Mouse (Mus musculus) forebrain, embryonic 16.5 days (tissue): ENCODE measurements around the gene Wdfy3. TPM values are rescaled to one million over a fixed set of nuclear protein-coding genes. Genes with fewer than 3 reads are reported as not detected.

Source experiments
- ATAC-seq: fragments of 200-750 bp; cut with Nextera tagmentation; 2 replicates; pipeline ENCODE4 v1.8.0; 2017; ENCODE audit warnings: mild to moderate bottlenecking, moderate library complexity
- H3K27ac ChIP-seq: fragments of 300-500 bp; sonication (generic); 2 replicates; pipeline ENCODE4 v1.5.1; 2014; ENCODE audit warnings: low read length, control low read depth
- H3K27me3 ChIP-seq: fragments of 300-500 bp; sonication (generic); replicated peaks from 2 replicates; pipeline ENCODE4 v1.6.1; 2014; ENCODE audit warnings: low read length; ENCODE audit not compliant: control insufficient read depth, insufficient read depth
- H3K36me3 ChIP-seq: fragments of 300-500 bp; sonication (generic); 2 replicates; pipeline ENCODE4 v1.6.1; 2014; ENCODE audit not compliant: control insufficient read depth, insufficient read depth
- H3K4me1 ChIP-seq: fragments of 300-500 bp; sonication (generic); replicated peaks from 2 replicates; pipeline ENCODE4 v1.6.1; 2014; ENCODE audit warnings: low read length; ENCODE audit not compliant: control insufficient read depth, insufficient read depth
- H3K4me2 ChIP-seq: fragments of 300-500 bp; sonication (generic); 2 replicates; pipeline ENCODE4 v1.6.1; 2014; ENCODE audit warnings: mild to moderate bottlenecking, low read length, control low read depth
- H3K4me3 ChIP-seq: fragments of 300-500 bp; sonication (generic); replicated peaks from 2 replicates; pipeline ENCODE4 v1.5.1; 2014; ENCODE audit warnings: mild to moderate bottlenecking, low read length, control low read depth
- H3K9ac ChIP-seq: fragments of 300-500 bp; sonication (generic); replicated peaks from 2 replicates; pipeline ENCODE4 v1.6.1; 2014; ENCODE audit warnings: low read depth, low read length, control low read depth
- H3K9me3 ChIP-seq: fragments of 300-500 bp; sonication (generic); 2 replicates; pipeline ENCODE4 v1.6.1; 2016; ENCODE audit warnings: low read length; ENCODE audit not compliant: control insufficient read depth
- WGBS: fragments of 180-500 bp; shearing (Covaris S2); extraction: QIAGEN DNeasy Blood & Tissue Kit; methylation state at CpG from one replicate; pipeline ENCODE4 v1.1.7; 2014; 5-methylcytosine and 5-hydroxymethylcytosine counted together
- polyA plus RNA-seq: library from polyadenylated mRNA; unstranded; fragments of >200 nt; fragmentation: Nextera tagmentation; extraction: Ambion mirVana; gene quantifications from 2 replicates; pipeline ENCODE4 v1.2.1, GENCODE M21; 2015

Gene Wdfy3
- polyA plus RNA-seq, 1 experiment from 2014 or later, result 28.0 TPM

DNA sequence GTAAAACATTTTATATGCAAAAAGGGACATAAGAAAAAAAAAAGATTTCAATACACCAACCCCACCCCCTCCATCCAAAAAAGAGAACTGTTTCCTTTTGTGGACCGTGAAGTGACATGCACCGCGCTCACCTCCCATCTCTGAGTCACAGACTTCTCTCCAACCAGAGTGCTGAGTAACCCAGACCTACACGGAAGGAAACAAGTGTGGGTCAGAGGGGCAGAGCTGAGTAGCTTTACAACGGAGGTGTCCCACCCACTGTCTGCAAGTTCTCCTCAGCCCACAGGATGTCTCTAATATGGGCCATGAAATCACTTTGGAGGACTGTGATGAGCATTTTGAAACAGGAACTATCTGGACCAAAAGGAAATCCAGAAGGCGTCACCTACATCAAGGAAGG lies 205.8 kb downstream of the Wdfy3 start:
- Histone ChIP-seq H3K4me1 (no peaks in the 10 kb centered on the region), H3K27me3 (no peaks in the 10 kb centered on the region), H3K9ac (no peak overlapping the region), H3K4me2 (no peak overlapping the region), H3K9me3 (no peaks in the 10 kb centered on the region), H3K27ac (no peak overlapping the region), H3K4me3 (no peak overlapping the region), H3K36me3 (peaks cover 44% of the 10 kb centered on the region)
- no peak for ATAC-seq
- 91% methylated on average over 6 of the region's 6 CpGs for WGBS

DNA sequence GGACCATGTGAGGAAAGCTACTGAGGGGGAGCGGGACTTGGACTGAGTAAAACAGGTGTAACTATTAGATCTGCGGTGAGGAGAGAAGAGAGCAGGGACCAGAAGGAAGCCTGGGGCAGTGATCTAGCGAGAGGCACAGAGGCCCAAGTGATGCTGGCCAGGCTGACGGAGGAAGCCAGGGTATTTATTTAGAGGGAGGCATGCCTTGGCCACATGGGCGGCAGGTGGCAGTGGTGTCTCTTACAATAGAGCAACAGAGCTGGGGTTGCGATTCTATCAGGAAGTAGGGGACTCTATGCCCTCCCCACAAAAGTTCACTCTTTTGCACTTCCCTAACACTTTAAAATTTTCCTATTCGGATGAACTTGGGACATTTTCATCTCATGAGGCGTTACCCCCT lies 207.1 kb downstream of the Wdfy3 start:
- no peaks in the 10 kb centered on the region for H3K4me1 ChIP-seq
- no peaks in the 10 kb centered on the region for H3K9me3 ChIP-seq
- H3K4me3 ChIP-seq, result no peak overlapping the region
- no peak overlapping the region for H3K4me2 ChIP-seq
- peaks cover 40% of the 10 kb centered on the region for H3K36me3 ChIP-seq
- no peak overlapping the region for H3K9ac ChIP-seq
- WGBS, result 90% methylated on average over 8 of the region's 8 CpGs
- no peaks in the 10 kb centered on the region for H3K27me3 ChIP-seq
- no peak overlapping the region for H3K27ac ChIP-seq
- no peak for ATAC-seq

DNA sequence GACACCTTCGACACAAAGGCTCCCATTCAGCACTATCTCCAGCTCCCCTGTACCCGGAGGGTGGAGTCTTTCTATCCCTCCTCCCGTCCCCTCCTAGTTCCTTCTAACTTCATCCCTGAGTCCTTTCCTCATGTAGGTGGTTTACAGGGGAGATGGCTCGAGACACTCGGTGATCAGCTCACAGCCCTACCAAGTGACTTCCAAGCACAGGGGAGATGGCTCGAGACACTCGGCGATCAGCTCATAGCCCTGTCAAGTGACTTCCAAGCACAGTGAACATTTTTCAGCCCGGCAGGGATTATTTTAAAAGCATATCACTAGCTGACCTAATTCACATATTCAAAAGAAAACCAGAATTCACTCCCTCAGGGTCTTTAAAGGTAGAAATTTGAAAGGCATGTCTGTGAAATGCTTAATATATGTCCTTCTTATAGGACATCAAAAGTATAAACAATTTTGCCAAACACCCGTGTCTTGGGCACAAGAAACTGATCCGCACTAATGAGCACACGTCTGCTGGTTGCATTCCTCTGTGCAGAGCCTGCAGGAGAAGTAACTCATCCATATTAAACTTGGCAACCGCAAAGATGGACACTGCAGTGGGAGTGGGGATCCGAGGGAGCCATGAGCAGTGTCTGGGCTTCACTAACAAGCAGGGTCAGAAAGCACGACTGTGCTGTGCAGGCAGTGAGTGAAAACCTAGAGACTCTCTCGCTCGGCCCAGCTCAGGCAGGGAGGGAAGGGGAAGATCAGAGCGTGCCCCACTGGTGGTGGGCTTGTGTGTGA lies 207.7 kb downstream of the Wdfy3 start:
- Histone ChIP-seq H3K27ac (no peak overlapping the region), H3K36me3 (peaks cover 43% of the 10 kb centered on the region), H3K9me3 (no peaks in the 10 kb centered on the region), H3K9ac (no peak overlapping the region), H3K27me3 (no peaks in the 10 kb centered on the region), H3K4me3 (no peak overlapping the region), H3K4me1 (no peaks in the 10 kb centered on the region), H3K4me2 (no peak overlapping the region)
- 87% methylated on average over 18 of the region's 18 CpGs for WGBS
- 0 out of 2 replicates have a peak, but pooled peaks have one; percentile 31 for ATAC-seq

DNA sequence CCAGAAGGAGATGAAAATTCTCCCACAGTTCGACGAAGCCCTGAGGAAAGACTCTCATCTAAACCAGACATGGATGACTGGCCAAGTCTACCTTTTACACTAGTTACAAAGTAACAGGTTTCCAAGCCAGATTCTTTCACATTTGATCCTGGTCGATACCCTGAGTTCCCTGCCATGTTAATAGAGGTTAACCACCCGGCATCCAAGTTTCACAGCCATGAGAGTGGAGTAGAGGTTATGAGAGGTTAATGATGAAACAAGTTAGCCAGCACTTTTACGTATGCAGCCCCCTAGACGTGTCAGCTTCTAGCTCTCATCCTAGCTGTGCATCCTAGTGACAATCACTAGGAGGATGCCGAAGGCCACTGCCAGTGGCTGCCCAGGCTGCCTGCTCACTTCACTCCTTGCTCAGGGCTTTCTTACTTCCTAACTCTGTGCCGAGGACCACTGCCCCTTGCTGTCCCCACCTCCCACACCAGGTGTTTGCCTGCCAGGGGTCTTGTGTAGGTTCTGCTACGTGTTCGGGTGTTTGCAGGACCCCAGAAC lies 210.8 kb downstream of the Wdfy3 start:
- no peaks in the 10 kb centered on the region for H3K9me3 ChIP-seq
- 92% methylated on average over 10 of the region's 10 CpGs for WGBS
- H3K4me2 ChIP-seq, result no peak overlapping the region
- H3K36me3 ChIP-seq, result peaks cover 54% of the 10 kb centered on the region
- no peaks in the 10 kb centered on the region for H3K27me3 ChIP-seq
- H3K27ac ChIP-seq, result no peak overlapping the region
- H3K4me1 ChIP-seq, result no peaks in the 10 kb centered on the region
- no peak for ATAC-seq
- no peak overlapping the region for H3K4me3 ChIP-seq
- no peak overlapping the region for H3K9ac ChIP-seq

DNA sequence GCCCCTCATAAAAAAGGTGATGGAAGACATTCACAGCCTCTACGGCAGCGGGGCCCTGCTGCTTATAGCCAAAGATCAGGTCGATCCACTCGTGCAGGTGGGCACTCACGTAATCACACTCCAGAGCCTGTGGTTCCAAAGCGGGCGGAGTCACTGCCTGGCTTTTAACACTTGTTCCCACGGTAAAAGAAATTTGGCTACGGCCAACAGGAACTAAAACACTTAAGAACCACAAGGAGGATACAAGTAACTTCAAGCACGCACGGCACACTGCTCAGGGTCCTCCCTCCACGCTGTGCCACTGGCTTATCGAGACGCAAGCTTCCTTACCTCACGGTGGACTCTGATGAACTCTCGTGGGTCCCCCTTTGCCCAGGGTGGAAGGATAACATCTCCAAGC lies 214.2 kb downstream of the Wdfy3 start:
- 96% methylated on average over 16 of the region's 16 CpGs for WGBS
- no peak overlapping the region for H3K9ac ChIP-seq
- H3K9me3 ChIP-seq, result no peaks in the 10 kb centered on the region
- no peaks in the 10 kb centered on the region for H3K4me1 ChIP-seq
- peaks cover 41% of the 10 kb centered on the region for H3K36me3 ChIP-seq
- no peak overlapping the region for H3K4me2 ChIP-seq
- no peaks in the 10 kb centered on the region for H3K27me3 ChIP-seq
- no peak overlapping the region for H3K27ac ChIP-seq
- H3K4me3 ChIP-seq, result no peak overlapping the region
- no peak for ATAC-seq

DNA sequence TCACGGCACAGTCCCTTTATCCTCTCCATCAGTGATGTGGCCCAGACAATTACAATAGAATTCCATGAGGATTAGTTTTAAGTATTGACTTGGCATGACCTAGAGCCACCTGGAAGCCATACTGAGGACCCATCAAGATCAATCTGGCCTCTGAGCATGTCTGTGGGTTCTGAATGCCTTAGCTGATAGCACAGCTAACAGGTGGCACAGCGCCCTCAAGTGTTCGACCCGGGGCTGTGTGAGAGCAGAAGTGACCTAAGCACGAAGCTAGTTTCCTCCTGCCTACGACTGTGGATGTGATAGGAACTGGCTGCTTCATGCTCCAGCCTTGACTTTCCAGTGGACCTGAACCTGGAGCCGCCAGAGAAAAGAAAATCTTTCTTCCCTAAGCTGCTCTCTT lies 215.1 kb downstream of the Wdfy3 start:
- H3K27ac ChIP-seq, result no peak overlapping the region
- no peak overlapping the region for H3K9ac ChIP-seq
- H3K4me2 ChIP-seq, result no peak overlapping the region
- no peaks in the 10 kb centered on the region for H3K4me1 ChIP-seq
- H3K36me3 ChIP-seq, result peaks cover 45% of the 10 kb centered on the region
- H3K27me3 ChIP-seq, result no peaks in the 10 kb centered on the region
- H3K4me3 ChIP-seq, result no peak overlapping the region
- H3K9me3 ChIP-seq, result no peaks in the 10 kb centered on the region
- 86% methylated on average over 7 of the region's 7 CpGs for WGBS
- ATAC-seq, result no peak

DNA sequence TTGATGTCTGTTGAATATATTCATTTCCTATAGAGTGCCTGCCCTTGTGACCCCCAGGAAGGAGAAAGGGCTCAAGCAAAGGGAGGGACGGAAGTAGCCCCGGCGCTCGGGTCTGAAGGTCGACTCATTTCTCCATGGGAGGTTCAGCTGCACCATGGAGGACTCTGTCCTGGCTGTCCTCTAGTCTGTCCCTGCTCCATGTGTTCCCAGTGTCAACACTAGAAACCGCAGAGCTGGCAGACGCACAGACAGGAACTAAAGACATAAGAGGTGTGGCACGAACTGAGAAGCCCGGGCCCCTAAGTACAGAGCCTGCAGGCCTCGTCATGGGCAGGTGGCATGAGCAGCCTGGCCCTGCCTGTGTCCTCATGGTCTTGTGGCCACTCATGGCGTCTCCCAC lies 215.6 kb downstream of the Wdfy3 start:
- WGBS, result 95% methylated on average over 11 of the region's 11 CpGs
- no peak for ATAC-seq
- H3K9ac ChIP-seq, result no peak overlapping the region

DNA sequence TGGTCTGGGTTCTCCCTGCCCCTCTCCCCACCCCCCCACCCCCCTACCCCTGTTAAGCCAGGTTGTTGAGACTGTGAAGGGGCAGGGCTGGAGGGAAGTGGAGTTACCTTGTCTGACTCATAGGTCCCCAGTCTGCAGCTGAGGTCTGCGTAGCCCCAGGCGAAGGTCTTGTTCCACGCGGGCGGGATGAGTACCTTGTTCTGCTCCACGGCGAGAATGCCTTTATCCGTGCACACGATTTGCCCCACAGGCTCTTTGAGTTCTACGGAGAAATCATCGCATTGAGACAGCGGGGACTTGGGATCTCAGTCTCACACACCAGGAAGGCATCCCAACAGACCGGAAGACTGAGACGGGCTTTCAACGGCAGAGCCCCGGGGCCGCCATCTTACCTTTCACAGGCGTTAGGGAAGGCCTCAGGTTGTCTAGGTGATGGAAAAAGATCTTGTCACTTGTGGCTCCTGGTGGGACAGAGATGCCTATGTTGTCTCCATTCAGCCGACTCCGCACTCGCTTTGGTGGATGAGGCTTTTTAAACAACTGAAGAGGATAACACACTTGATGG lies 217.5 kb downstream of the Wdfy3 start:
- Histone ChIP-seq H3K27me3 (no peaks in the 10 kb centered on the region), H3K9ac (no peak overlapping the region), H3K4me3 (no peak overlapping the region), H3K4me1 (no peaks in the 10 kb centered on the region), H3K9me3 (no peaks in the 10 kb centered on the region), H3K4me2 (no peak overlapping the region), H3K36me3 (peaks cover 38% of the 10 kb centered on the region), H3K27ac (no peak overlapping the region)
- 96% methylated on average over 21 of the region's 21 CpGs for WGBS
- no peak for ATAC-seq

More for the DNA sequence above, 215.6 kb downstream of the Wdfy3 start:
- no peaks in the 10 kb centered on the region for H3K4me1 ChIP-seq
- no peaks in the 10 kb centered on the region for H3K27me3 ChIP-seq
- H3K36me3 ChIP-seq, result peaks cover 43% of the 10 kb centered on the region
- no peak overlapping the region for H3K4me2 ChIP-seq
- no peaks in the 10 kb centered on the region for H3K9me3 ChIP-seq
- H3K27ac ChIP-seq, result no peak overlapping the region
- H3K4me3 ChIP-seq, result no peak overlapping the region

DNA sequence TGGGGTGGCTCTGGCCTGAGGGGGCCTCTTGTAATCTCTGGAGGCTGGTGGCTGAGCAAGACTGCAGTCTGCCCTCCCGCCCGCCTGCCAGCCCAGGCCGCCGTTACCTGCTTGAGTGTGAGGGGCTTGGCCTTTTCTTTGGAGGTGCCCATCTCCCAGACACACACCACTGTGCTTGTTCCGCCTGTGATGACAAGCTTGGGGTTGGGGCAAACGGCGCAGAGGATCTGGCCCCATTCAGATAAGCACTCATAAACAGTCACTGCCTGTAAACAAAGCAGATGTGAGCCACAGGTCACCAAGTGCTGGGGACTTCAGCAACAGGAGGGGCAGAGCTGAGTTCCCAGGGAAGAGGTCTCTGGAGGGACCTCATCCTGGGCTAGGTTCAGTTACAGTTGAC lies 218.6 kb downstream of the Wdfy3 start:
- WGBS, result 97% methylated on average over 7 of the region's 7 CpGs
- H3K9ac ChIP-seq, result no peak overlapping the region

More for the DNA sequence above, 218.6 kb downstream of the Wdfy3 start:
- Histone ChIP-seq H3K4me1 (no peaks in the 10 kb centered on the region), H3K27ac (no peak overlapping the region), H3K27me3 (no peaks in the 10 kb centered on the region), H3K9me3 (no peaks in the 10 kb centered on the region), H3K4me3 (no peak overlapping the region), H3K4me2 (no peak overlapping the region), H3K36me3 (peaks cover 41% of the 10 kb centered on the region)
- ATAC-seq, result no peak
